Mouse (Mus musculus) liver, embryonic 15.5 days (tissue): ENCODE measurements around the gene Tmem230. TPM values are rescaled to one million over a fixed set of nuclear protein-coding genes. Genes with fewer than 3 reads are reported as not detected.
A peak's percentile ranks its signal among the peaks of the same experiment; 100 is the strongest.
"Not testable (repeated sequence)": the region's sequence is repeated elsewhere in the genome, so short reads cannot be mapped to it uniquely, and the experiment has no call there.

Experiments used
- ATAC-seq: fragments of 200-750 bp; cut with Nextera tagmentation; 2 replicates; pipeline ENCODE4 v1.8.0; 2017; ENCODE audit warnings: moderate number of reproducible peaks, mild to moderate bottlenecking, moderate library complexity; ENCODE audit not compliant: insufficient read depth
- H3K27ac ChIP-seq: fragments of 300-500 bp; sonication (generic); replicated peaks from 2 replicates; pipeline ENCODE4 v1.5.1; 2015; ENCODE audit warnings: mild to moderate bottlenecking, inconsistent platforms
- H3K27me3 ChIP-seq: fragments of 300-500 bp; sonication (generic); 2 replicates; pipeline ENCODE4 v1.6.1; 2015; ENCODE audit warnings: mild to moderate bottlenecking, inconsistent platforms
- H3K36me3 ChIP-seq: fragments of 300-500 bp; sonication (generic); replicated peaks from 2 replicates; pipeline ENCODE4 v1.6.1; 2015; ENCODE audit warnings: moderate library complexity, mild to moderate bottlenecking, inconsistent platforms
- H3K4me1 ChIP-seq: fragments of 300-500 bp; sonication (generic); replicated peaks from 2 replicates; pipeline ENCODE4 v1.6.1; 2015; ENCODE audit warnings: inconsistent platforms
- H3K4me2 ChIP-seq: fragments of 300-500 bp; sonication (generic); 2 replicates; pipeline ENCODE4 v1.6.1; 2015; ENCODE audit warnings: moderate library complexity, mild to moderate bottlenecking, inconsistent platforms
- H3K4me3 ChIP-seq: fragments of 300-500 bp; sonication (generic); replicated peaks from 2 replicates; pipeline ENCODE4 v1.5.1; 2015; ENCODE audit warnings: mild to moderate bottlenecking, inconsistent platforms
- H3K9ac ChIP-seq: fragments of 300-500 bp; sonication (generic); 2 replicates; pipeline ENCODE4 v1.6.1; 2015; ENCODE audit warnings: moderate library complexity, mild to moderate bottlenecking, inconsistent platforms
- H3K9me3 ChIP-seq: fragments of 300-500 bp; sonication (generic); replicated peaks from 2 replicates; pipeline ENCODE4 v1.6.1; 2016; ENCODE audit warnings: inconsistent platforms
- WGBS: fragments of 180-500 bp; shearing (Covaris S2); methylation state at CpG from one replicate; pipeline ENCODE4 v1.1.7; 2015; ENCODE audit warnings: mixed read lengths; ENCODE audit not compliant: insufficient replicate concordance; 5-methylcytosine and 5-hydroxymethylcytosine counted together
- polyA plus RNA-seq: library from polyadenylated mRNA; unstranded; fragments of >200 nt; fragmentation: Nextera tagmentation; extraction: Ambion mirVana; gene quantifications from 2 replicates; pipeline ENCODE4 v1.2.1, GENCODE M21; 2015

Tmem230 gene
- 14.7 and 15.5 TPM in 2 replicates for polyA plus RNA-seq

DNA sequence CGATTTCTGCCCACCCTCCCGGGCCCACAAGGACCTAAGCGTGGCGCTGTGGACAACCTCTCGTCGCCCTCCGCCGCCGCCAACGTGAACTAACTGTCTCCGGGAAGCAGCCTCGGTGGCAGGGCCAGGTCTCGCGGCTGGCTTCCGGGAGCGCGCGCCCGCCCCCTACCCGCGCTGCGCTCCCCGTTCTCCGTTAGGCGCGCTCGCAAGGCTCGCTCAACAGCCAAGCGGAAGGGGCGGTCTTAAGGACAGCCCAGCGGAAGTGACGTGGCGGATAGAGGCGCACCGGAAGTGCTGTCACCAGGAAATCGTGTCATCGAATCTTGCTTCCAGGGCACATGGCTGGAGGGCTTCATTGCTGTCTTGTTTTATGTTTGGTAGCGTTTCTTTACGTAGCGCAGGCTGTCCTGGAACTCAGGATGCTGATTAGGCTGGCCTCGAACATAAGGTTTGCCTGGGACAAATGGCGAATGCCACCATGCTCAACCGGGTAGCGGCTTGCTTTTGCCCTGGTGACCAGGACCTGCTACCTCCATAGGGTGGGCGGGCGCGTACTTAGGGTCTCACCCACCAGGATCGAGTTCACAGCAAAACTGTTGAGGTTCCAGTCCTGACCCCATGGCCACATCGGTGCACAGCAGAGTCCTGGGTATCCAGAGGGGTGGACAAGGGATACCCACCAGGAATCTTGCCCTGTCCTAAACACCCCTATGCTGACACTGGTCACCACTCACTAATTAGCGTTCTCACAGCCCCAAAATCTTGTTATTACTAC, at the start of gene Tmem230:
TSS of gene Tmem230 (minus strand) at position 269 of the 775 bp plus-strand sequence.
- H3K4me3 ChIP-seq: peak within 1 kb of the TSS; percentile 72
- peak within 1 kb of the TSS; percentile 84 for H3K27ac ChIP-seq
- H3K27me3 ChIP-seq: no peaks in the 10 kb centered on the region
- peak; percentile 78 for ATAC-seq
- H3K9ac ChIP-seq: peak within 1 kb of the TSS; percentile 66
- H3K4me2 ChIP-seq: peak within 1 kb of the TSS; percentile 91
- peaks cover 77% of the 10 kb centered on the region for H3K36me3 ChIP-seq
- WGBS: 3% methylated on average over 50 of the region's 50 CpGs
- peaks cover 53% of the 10 kb centered on the region for H3K4me1 ChIP-seq
- no peaks in the 10 kb centered on the region for H3K9me3 ChIP-seq

DNA sequence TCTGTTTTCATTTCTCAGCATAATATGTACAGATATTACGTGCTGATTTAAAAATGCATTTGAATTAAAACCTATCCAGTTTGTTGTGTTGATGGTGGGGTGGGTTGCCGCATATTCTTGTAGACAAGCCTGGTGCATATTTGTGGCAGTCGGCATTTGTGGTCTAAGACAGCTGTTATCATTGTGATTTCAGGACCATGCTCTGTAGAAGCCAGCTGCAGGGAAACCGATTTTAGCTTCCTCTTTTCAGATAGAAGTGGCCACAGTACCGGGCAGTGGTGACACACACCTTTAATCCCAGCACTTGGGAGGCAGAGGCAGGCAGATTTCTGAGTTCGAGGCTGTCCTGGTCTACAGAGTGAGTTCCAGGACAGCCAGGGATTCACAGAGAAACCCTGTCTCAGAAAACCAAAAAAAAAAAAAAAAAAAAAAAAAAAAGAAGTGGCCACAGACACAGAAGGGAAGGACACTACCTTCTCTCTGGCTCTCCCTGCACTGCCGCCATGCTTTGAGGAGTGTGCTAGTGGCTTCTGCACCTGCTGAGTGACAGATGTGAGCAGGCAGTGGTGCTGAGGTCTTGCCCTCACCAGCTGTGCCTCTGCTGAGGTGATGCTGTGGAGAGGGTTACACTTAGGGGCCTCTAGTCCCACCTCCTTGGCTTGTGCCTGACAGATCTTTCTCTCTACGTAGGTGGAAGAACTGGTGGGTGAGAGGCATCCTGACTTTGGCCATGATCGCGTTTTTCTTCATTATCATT, 46.3 kb upstream of the Tmem230 start:
- ATAC-seq: no peak
- no peak overlapping the region for H3K4me3 ChIP-seq
- no peak overlapping the region for H3K4me2 ChIP-seq
- no peak overlapping the region for H3K9ac ChIP-seq
- no peaks in the 10 kb centered on the region for H3K27me3 ChIP-seq
- no peaks in the 10 kb centered on the region for H3K9me3 ChIP-seq
- WGBS: 43% methylated on average over 10 of the region's 10 CpGs
- no peak overlapping the region for H3K27ac ChIP-seq
- H3K4me1 ChIP-seq: peaks cover 3% of the 10 kb centered on the region
- H3K36me3 ChIP-seq: peaks cover 47% of the 10 kb centered on the region

DNA sequence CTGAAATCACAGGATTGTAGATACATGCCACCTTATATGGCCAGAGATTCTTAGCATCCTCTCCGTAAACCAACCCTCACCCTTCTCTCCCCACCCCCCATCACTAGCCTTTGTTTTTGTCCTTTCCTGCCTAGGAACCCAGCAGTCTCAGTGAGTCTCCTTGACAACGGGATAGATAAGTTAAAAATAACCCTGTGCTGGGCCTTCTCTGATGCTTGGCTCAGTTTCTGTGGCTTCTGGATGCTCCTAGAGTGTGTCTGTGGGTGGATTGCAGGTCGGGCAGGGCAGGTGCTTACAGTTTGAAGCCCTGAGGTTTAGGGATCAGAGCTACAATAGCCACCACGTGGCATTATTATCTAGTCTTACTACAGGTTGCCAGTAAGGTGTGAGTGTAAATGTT, 44.5 kb upstream of the Tmem230 start:
- H3K36me3 ChIP-seq: peaks cover 32% of the 10 kb centered on the region
- no peak overlapping the region for H3K9ac ChIP-seq
- no peak for ATAC-seq
- H3K27ac ChIP-seq: no peak overlapping the region
- H3K27me3 ChIP-seq: no peaks in the 10 kb centered on the region
- no peak overlapping the region for H3K4me3 ChIP-seq
- WGBS: 18% methylated on average over 4 of the region's 4 CpGs
- H3K9me3 ChIP-seq: no peaks in the 10 kb centered on the region
- H3K4me1 ChIP-seq: peaks cover 3% of the 10 kb centered on the region
- no peak overlapping the region for H3K4me2 ChIP-seq

DNA sequence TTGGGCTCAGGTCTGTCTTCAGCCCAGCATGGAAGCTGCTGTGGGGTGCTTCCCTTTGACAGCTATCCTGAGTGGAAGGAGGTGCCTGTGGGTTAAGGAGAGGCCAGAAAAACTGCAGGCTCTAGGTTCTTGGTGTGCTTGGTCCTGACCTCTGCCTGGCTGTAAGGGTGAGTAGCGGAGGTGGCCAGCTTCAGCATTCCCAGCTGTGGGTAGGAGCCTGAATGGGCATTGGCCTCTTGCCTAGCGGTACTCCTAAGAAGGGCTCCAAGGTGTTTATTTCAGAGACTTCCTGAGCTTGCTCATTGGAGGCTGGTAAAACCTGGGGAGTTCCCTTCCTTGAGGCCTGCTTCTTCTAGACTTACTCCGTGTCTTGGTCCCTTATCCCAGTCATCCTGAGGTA, 43.7 kb upstream of the Tmem230 start:
- H3K27me3 ChIP-seq: no peaks in the 10 kb centered on the region
- no peaks in the 10 kb centered on the region for H3K9me3 ChIP-seq
- no peak overlapping the region for H3K27ac ChIP-seq
- H3K4me1 ChIP-seq: peaks cover 3% of the 10 kb centered on the region
- H3K9ac ChIP-seq: no peak overlapping the region
- H3K4me2 ChIP-seq: no peak overlapping the region
- WGBS: 76% methylated on average over 3 of the region's 3 CpGs
- no peak for ATAC-seq
- H3K36me3 ChIP-seq: peaks cover 29% of the 10 kb centered on the region
- H3K4me3 ChIP-seq: no peak overlapping the region

DNA sequence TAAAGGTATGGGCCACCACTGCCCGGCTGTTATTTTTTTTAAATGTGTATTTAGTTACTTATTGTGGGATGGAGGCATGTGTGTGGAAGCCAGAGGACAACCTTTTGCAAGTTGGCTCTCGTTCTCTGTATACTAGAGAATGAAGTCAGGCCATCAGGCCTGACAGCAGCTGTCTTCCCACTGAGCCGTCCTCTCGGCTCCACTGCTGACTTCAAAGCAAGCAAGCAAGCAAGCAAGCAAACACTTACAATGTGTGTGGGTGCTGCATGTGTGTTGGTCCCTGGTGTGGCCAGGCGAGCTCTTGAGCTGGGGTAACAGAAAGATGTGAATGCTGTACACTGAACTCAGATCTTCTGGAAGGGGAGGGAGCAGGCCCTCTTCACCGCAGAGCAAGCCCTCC, 43.2 kb upstream of the Tmem230 start:
- no peak overlapping the region for H3K27ac ChIP-seq
- H3K4me1 ChIP-seq: peaks cover 3% of the 10 kb centered on the region
- no peaks in the 10 kb centered on the region for H3K9me3 ChIP-seq
- peaks cover 25% of the 10 kb centered on the region for H3K36me3 ChIP-seq
- H3K4me3 ChIP-seq: no peak overlapping the region
- ATAC-seq: no peak
- no peak overlapping the region for H3K4me2 ChIP-seq
- H3K9ac ChIP-seq: no peak overlapping the region
- 74% methylated on average over 6 of the region's 6 CpGs for WGBS
- H3K27me3 ChIP-seq: no peaks in the 10 kb centered on the region

DNA sequence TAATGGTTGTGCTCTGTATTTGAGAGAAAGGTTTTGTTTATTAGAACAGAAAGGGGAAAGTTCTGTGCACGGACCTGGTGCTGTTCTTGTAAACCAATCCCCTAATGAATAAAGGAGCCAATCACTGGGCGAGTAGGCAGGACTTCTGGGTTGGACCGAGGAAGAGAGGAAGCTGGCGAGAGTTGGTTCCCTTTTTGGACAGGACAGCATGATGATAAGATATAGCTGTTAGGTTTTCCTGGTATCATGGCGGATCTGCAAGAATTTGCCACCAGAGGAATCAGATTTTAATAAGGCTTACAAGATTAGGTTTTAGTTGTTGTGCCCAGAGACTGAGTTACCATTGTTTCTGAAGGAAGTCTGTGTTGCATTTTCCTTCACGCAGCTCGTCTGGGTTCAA, 41.6 kb upstream of the Tmem230 start:
- not testable (repeated sequence) for ATAC-seq, H3K27ac ChIP-seq, H3K9ac ChIP-seq, H3K9me3 ChIP-seq, H3K4me2 ChIP-seq, H3K27me3 ChIP-seq, H3K4me3 ChIP-seq, H3K36me3 ChIP-seq
- peaks cover 16% of the 10 kb centered on the region for H3K4me1 ChIP-seq
- 14% methylated on average over 5 of the region's 7 CpGs for WGBS

DNA sequence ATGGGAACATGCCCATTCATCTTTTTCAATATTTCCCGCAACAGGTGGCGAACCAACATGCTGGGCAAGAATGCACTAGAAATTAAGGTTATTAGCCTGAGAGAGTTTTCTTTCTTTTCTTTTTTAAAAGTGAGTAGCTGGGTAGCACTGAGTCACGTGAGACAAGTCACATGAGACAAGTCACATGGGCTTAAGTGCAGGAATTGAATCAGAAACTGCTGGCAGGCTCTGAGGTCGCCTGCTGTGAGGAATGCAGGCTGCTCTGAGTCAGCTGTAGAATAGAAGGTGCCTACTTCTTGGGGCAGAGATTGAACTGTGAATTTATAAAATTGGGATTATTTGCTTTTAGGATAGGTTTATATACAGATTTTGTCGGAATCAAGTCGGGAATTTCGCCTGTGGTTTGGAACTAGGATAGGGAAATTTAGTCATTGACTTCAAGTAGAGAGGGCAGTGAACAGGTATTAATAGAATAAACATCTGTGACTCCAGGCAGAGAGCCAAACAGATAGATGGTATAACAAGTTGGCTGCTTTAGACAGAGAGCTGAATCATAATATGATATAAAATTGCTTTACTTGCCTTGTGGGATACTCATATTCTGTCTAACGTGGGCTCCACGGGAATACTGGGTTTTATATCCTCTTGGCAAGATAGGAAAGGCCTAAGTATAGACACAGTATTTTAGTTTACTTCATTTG, 38.9 kb upstream of the Tmem230 start:
- no peaks in the 10 kb centered on the region for H3K36me3 ChIP-seq
- H3K9ac ChIP-seq: no peak overlapping the region
- no peak for ATAC-seq
- 74% methylated on average over 9 of the region's 9 CpGs for WGBS
- H3K27ac ChIP-seq: no peak overlapping the region
- H3K4me1 ChIP-seq: peaks cover 43% of the 10 kb centered on the region
- no peak overlapping the region for H3K4me3 ChIP-seq
- no peak overlapping the region for H3K4me2 ChIP-seq
- H3K9me3 ChIP-seq: no peaks in the 10 kb centered on the region
- H3K27me3 ChIP-seq: no peaks in the 10 kb centered on the region

DNA sequence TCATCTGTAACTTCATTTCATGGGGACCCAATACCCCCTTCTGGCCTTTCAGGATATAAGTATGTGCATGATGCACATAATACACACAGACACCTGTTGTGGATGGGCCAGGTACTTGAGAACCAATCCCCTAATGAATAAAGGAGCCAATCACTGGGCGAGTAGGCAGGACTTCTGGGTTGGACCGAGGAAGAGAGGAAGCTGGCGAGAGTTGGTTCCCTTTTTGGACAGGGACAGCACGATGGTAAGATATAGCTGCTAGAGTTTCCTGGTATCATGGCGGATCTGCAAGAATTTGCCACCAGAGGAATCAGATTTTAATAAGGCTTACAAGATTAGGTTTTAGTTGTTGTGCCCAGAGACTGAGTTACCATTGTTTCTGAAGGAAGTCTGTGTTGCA, 38.1 kb upstream of the Tmem230 start:
- H3K4me2 ChIP-seq, H3K4me3 ChIP-seq, ATAC-seq, H3K9ac ChIP-seq, H3K9me3 ChIP-seq, H3K27me3 ChIP-seq, H3K36me3 ChIP-seq, H3K27ac ChIP-seq: not testable (repeated sequence)
- H3K4me1 ChIP-seq: peaks cover 46% of the 10 kb centered on the region
- WGBS: 52% methylated on average over 5 of the region's 5 CpGs

DNA sequence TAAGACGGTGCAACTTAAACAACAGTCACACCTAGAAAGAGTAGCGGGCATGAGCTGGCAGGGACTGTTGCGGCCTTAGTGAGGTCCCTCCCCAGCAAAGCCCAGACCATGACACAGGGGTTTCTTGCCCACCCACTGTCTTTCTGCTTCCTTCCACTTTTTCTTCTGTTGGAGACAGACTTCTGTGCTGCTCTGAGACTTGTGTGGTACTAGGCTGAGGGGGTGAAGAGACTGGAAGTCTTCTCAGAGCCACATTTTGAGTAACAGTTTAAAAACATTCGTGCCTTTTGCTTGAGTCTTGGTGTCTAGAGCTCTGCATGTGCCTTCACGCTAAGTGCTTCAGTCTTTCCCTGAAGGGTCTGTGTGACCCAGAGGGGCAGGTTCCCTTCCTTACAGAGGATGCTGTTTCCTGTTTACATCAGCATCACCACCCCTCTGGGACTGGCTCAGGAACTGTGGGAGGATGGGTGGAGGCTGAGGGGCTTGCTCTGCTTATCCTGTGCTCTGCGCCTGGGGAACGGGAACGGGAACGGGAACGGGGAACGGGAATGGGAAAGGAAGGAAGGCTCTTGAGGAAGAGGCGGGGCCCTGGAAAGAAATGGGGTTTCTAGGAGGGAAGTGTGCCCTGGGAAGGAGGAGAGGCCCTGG, 37.0 kb upstream of the Tmem230 start:
- peak; percentile 56 for ATAC-seq
- Histone ChIP-seq H3K4me1 (peaks cover 44% of the 10 kb centered on the region), H3K4me3 (no peak overlapping the region), H3K36me3 (0 out of 2 replicates have a peak, but pooled peaks cover 6% of the 10 kb centered on the region), H3K9ac (no peak overlapping the region), H3K27me3 (no peaks in the 10 kb centered on the region), H3K9me3 (no peaks in the 10 kb centered on the region), H3K27ac (peak overlapping the region; percentile 73), H3K4me2 (no peak overlapping the region)
- WGBS: 38% methylated on average over 12 of the region's 12 CpGs

DNA sequence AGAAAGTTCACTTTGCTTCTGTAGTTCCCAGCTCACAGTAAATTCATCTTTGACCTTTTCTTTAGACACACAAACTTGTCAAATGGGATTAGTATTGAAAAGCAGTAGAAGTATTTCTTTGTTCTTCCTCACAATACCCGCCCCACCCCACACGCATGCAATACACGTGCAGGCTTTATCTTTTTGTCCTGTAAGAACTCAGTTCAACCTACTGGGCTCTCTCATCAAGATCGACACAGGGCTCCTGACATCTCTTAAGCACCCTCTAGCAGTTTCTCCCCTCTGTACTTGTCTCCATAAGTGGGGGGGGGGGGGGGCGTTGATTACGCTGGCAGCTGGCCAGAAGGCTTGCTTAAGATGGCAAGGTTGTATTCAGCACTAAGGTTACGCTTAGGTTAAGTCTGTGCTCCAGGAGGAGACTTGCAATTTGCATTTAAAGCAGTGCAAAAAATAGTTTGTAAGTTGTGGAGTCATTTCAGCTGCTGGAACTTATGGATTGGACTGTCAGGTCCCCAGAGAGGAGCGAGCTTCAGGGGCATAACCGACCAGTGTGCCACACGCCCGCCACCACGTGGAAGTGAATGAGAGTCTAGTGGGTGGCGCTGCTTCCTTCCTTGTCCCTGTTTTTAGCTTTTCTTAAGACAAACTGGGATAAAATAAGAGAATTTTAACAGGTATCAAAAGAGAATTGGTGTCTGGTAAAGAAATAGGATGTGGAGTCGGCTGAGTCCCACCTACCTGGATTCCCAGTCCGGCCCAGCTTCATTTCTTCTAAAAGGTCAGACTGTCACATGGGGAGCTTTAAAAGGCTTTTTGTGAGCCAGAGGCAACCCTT, 35.8 kb upstream of the Tmem230 start:
- no peaks in the 10 kb centered on the region for H3K9me3 ChIP-seq
- ATAC-seq: peak; percentile 74; the same call in 1 of the 2 replicates
- H3K27ac ChIP-seq: peak overlapping the region; percentile 73
- WGBS: 50% methylated on average over 15 of the region's 15 CpGs
- peak overlapping the region; percentile 26; the same call in 1 of the 2 replicates for H3K4me2 ChIP-seq
- H3K9ac ChIP-seq: no peak overlapping the region
- H3K4me1 ChIP-seq: peaks cover 45% of the 10 kb centered on the region
- no peaks in the 10 kb centered on the region for H3K27me3 ChIP-seq
- H3K36me3 ChIP-seq: 0 out of 2 replicates have a peak, but pooled peaks cover 6% of the 10 kb centered on the region
- no peak overlapping the region for H3K4me3 ChIP-seq
